16 mouse cellular contexts compared by ENCODE assay signal in the genomic region with DNA sequence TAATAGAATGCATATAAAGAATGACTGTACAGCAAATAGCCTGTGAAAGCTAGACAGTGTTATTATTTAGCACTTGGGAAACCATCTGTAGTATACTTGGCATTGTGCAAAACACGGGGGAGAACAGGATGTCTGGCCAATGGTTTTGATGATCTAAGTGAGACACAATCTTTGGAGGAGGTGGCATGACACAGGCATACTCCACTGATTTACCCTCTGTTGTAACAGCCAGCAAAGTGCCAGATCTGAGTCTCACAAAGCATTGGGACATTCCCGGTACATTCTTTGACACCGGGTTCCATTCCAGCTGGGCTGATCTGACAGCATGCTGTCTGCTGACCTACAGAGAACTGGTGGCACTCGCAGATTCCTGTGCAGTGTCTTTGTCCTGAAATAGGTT.
DNase-seq lines count a peak whose midpoint lies in the region; ATAC-seq lines count a peak whose summit lies in the region.
"Had no signal": no experiment of that assay in that cellular context is flagged by ENCODE, and none has a peak within 500 bp of the region (broad histone marks: within the 10 kb centered on the region; RNA-seq: fewer than 3 reads in every experiment).

No protein-coding gene starts in this region.

- peak; percentile 99 for ATAC-seq in frontal cortex, adult (ENCODE audit: low TSS enrichment)
- ATAC-seq in forebrain, embryonic 16.5 days, result peak; percentile 85
- ATAC-seq in liver, embryonic 11.5 days (replicated peaks; ENCODE audit: low FRiP score), result no peak
- ATAC-seq: inflammation-experienced regulatory T-cells, adult 6 months; midbrain, embryonic 16.5 days had no signal

- 0 out of 2 replicates have a peak, but pooled peaks cover 3% of the 10 kb centered on the region for H3K4me1 ChIP-seq in forebrain, embryonic 16.5 days (replicated peaks; ENCODE audit: control insufficient read depth, insufficient read depth, low read length)
- no peaks in the 10 kb centered on the region for H3K4me1 ChIP-seq in liver, embryonic 11.5 days (replicated peaks; ENCODE audit: control insufficient read depth, insufficient read depth, low read length)
- H3K4me1 ChIP-seq: limb, embryonic 10.5 days; neural tube, embryonic 13.5 days had no signal

- no peak overlapping the region for H3K4me2 ChIP-seq in forebrain, embryonic 16.5 days (ENCODE audit: low read length)
- H3K4me2 ChIP-seq in liver, embryonic 11.5 days, result no peak overlapping the region
- H3K4me2 ChIP-seq: lung, embryonic 14.5 days; neural tube, embryonic 13.5 days had no signal

- no peaks in the 10 kb centered on the region for H3K9me3 ChIP-seq in forebrain, embryonic 16.5 days (ENCODE audit: control insufficient read depth, low read length)
- H3K9me3 ChIP-seq in liver, embryonic 11.5 days (ENCODE audit: control insufficient read depth, low read length), result no peaks in the 10 kb centered on the region
- H3K9me3 ChIP-seq: limb, embryonic 10.5 days; neural tube, embryonic 13.5 days had no signal

- no peak for DNase-seq in frontal cortex, postnatal 25 days (ENCODE audit: low spot score in 2 of 2)
- peak; percentile 24 for DNase-seq in lung, postnatal 10 days
- DNase-seq in lung, postnatal 25 days (ENCODE audit: low spot score), result no peak
- peak; percentile 1 for DNase-seq in lung, postnatal 36 days
- no peak for DNase-seq in liver, embryonic 11.5 days (ENCODE audit: low spot score)
- no peak for DNase-seq in adrenal gland, postnatal 25 days
- DNase-seq: gastrocnemius, postnatal 10 days; heart, postnatal 14 days; lung, embryonic 14.5 days had no signal

- no peak overlapping the region for H3K27ac ChIP-seq in forebrain, embryonic 16.5 days (ENCODE audit: low read length)
- no peak overlapping the region for H3K27ac ChIP-seq in liver, embryonic 11.5 days (ENCODE audit: low read depth, low read length)
- H3K27ac ChIP-seq: kidney, postnatal 0 days; limb, embryonic 10.5 days; neural tube, embryonic 13.5 days had no signal

- no peaks in the 10 kb centered on the region for H3K27me3 ChIP-seq in forebrain, embryonic 16.5 days (replicated peaks; ENCODE audit: control insufficient read depth, insufficient read depth, low read length)
- no peaks in the 10 kb centered on the region for H3K27me3 ChIP-seq in liver, embryonic 11.5 days (replicated peaks; ENCODE audit: control insufficient read depth, insufficient read depth, low read length)
- H3K27me3 ChIP-seq: neural tube, embryonic 13.5 days had no signal

- H3K36me3 ChIP-seq in forebrain, embryonic 16.5 days (ENCODE audit: control insufficient read depth, insufficient read depth), result no peaks in the 10 kb centered on the region
- H3K36me3 ChIP-seq in liver, embryonic 11.5 days (ENCODE audit: control insufficient read depth, insufficient read depth, low read length), result no peaks in the 10 kb centered on the region
- H3K36me3 ChIP-seq: limb, embryonic 10.5 days; neural tube, embryonic 13.5 days had no signal

- 57% methylated on average over 4 of the region's 4 CpGs for WGBS in forebrain, embryonic 16.5 days
- WGBS in liver, embryonic 11.5 days, result 85% methylated on average over 4 of the region's 4 CpGs

- no peak overlapping the region for H3K9ac ChIP-seq in forebrain, embryonic 16.5 days (replicated peaks; ENCODE audit: low read depth, low read length)
- H3K9ac ChIP-seq in liver, embryonic 11.5 days (ENCODE audit: low read depth, low read length), result no peak overlapping the region
- H3K9ac ChIP-seq: lung, embryonic 14.5 days; neural tube, embryonic 13.5 days had no signal

- no peak overlapping the region for H3K4me3 ChIP-seq in forebrain, embryonic 16.5 days (replicated peaks; ENCODE audit: low read length)
- no peak overlapping the region for H3K4me3 ChIP-seq in liver, embryonic 11.5 days (ENCODE audit: low read depth, low read length)
- H3K4me3 ChIP-seq: limb, embryonic 10.5 days; neural tube, embryonic 13.5 days had no signal

Comparison
In these comparisons a context has a peak if more than half of its experiments do, and no peak if none do; other contexts are left out.
1. DNase-seq: peak in lung, postnatal 10 days (single experiment) and lung, postnatal 36 days (single experiment); none in frontal cortex, postnatal 25 days (0 of 2), lung, postnatal 25 days (single experiment), liver, embryonic 11.5 days (single experiment) and adrenal gland, postnatal 25 days (single experiment).